Mouse (Mus musculus): Measurements from ENCODE around the gene Ier2.

DNA sequence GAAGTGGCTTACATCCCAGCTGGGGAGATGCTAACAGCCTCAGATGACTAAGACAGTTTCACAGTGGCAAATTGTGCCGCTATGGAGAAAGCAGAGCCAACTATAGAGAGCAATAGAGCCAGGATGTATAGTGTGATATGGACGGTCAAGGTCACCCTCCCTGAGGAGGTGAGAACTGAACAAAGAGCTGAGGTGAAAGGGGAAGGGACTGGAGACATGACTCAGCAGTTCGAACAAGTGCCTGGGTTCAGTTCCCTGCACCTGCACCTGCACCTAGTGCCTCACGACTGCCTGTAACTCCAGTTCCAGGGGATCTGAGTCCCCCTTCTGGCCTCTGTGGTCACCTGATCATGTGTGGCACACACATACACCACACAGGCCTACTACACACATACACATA, 32.5 kb downstream of the Ier2 start:
- TF ChIP-seq CTCF (IDR thresholded peaks at IDR 0.05; ENCODE audit: insufficient read depth, low read depth, low read length) (no peak), POLR2A (IDR thresholded peaks at IDR 0.05; ENCODE audit: insufficient read depth, low read depth, low read length) (no peak)
